Mouse (Mus musculus) ES-Bruce4 (cell line): Measurements from ENCODE around the gene Asic1. TPM values are rescaled to one million over a fixed set of nuclear protein-coding genes. Genes with fewer than 3 reads are reported as not detected.

Experiments used
- H3K27ac ChIP-seq: 2 replicates; pipeline ENCODE4 v1.5.1; 2012; ENCODE audit warnings: low read length, inconsistent platforms; ENCODE audit not compliant: insufficient read depth
- H3K27me3 ChIP-seq: 2 replicates; pipeline ENCODE4 v1.6.1; 2012; ENCODE audit warnings: mild to moderate bottlenecking, low read length, inconsistent platforms; ENCODE audit not compliant: control insufficient read depth, poor library complexity, insufficient read depth, severe bottlenecking
- H3K36me3 ChIP-seq: 2 replicates; pipeline ENCODE4 v1.6.1; 2012; ENCODE audit warnings: inconsistent platforms, mild to moderate bottlenecking, low read length, moderate library complexity; ENCODE audit not compliant: control insufficient read depth, poor library complexity, insufficient read depth, severe bottlenecking
- H3K4me1 ChIP-seq: one replicate; pipeline ENCODE4 v1.8.1; 2011; ENCODE audit warnings: low read length; ENCODE audit not compliant: control insufficient read depth, insufficient read depth
- H3K4me3 ChIP-seq: 2 replicates; pipeline ENCODE4 v1.5.1; 2011; ENCODE audit warnings: low read depth, mild to moderate bottlenecking, low read length
- H3K9ac ChIP-seq: 2 replicates; pipeline ENCODE4 v1.6.1; 2012; ENCODE audit warnings: low read depth, mild to moderate bottlenecking, inconsistent platforms; ENCODE audit not compliant: poor library complexity, severe bottlenecking
- H3K9me3 ChIP-seq: replicated peaks from 2 replicates; pipeline ENCODE4 v1.6.1; 2012; ENCODE audit warnings: mild to moderate bottlenecking, low read length, inconsistent platforms; ENCODE audit not compliant: control insufficient read depth, poor library complexity, insufficient read depth, severe bottlenecking
- CTCF ChIP-seq: IDR thresholded peaks from one replicate; pipeline ENCODE4 v1.8.1; 2011; ENCODE audit warnings: low read depth, low read length
- EP300 ChIP-seq: IDR thresholded peaks from 2 replicates; pipeline ENCODE4 v1.6.1; 2011; ENCODE audit warnings: low read depth, low read length; ENCODE audit not compliant: insufficient read depth
- POLR2A ChIP-seq: IDR thresholded peaks from one replicate; pipeline ENCODE4 v1.8.1; 2011; ENCODE audit warnings: low read length; ENCODE audit not compliant: insufficient read depth
- polyA plus RNA-seq: library from polyadenylated mRNA; stranded (reverse); fragments of >200 nt; gene quantifications from 2 replicates; pipeline ENCODE4 v1.2.4, GENCODE M21; 2011; ENCODE audit warnings: low read depth; ENCODE audit not compliant: missing spikeins, insufficient read depth, insufficient read length

Gene Asic1
- polyA plus RNA-seq, 1 experiment: 3.9 TPM

- Histone ChIP-seq H3K9ac (no peak overlapping the region), H3K4me1 (peaks cover 5% of the 10 kb centered on the region), H3K4me3 (no peak overlapping the region), H3K27me3 (no peaks in the 10 kb centered on the region), H3K9me3 (peaks cover 4% of the 10 kb centered on the region; the same call in 1 of the 2 replicates), H3K36me3 (peaks cover 16% of the 10 kb centered on the region), H3K27ac (no peak overlapping the region)
- TF ChIP-seq EP300: no peak
- TF ChIP-seq POLR2A: no peak
- no peak for TF ChIP-seq CTCF
Measured at GRCm38 (mm10) chr15:99727525-99727924, 57.4 kb downstream of the Asic1 start.

- Histone ChIP-seq H3K36me3 (peaks cover 16% of the 10 kb centered on the region), H3K27me3 (no peaks in the 10 kb centered on the region)
- TF ChIP-seq EP300: no peak
- no peak for TF ChIP-seq CTCF
- no peak for TF ChIP-seq POLR2A
Measured at GRCm38 (mm10) chr15:99728211-99728610, 58.0 kb downstream of the Asic1 start.

GRCm38 (mm10) chr15:99729056-99729783 lies 59.1 kb downstream of the Asic1 start:
- no peak overlapping the region for H3K27ac ChIP-seq
- TF ChIP-seq EP300 (no peak), POLR2A (no peak), CTCF (no peak)
- H3K9ac ChIP-seq: no peak overlapping the region
- H3K36me3 ChIP-seq: peaks cover 16% of the 10 kb centered on the region
- no peaks in the 10 kb centered on the region for H3K27me3 ChIP-seq
- peaks cover 4% of the 10 kb centered on the region; the same call in 1 of the 2 replicates for H3K9me3 ChIP-seq
- peaks cover 1% of the 10 kb centered on the region for H3K4me1 ChIP-seq
- H3K4me3 ChIP-seq: no peak overlapping the region

More at GRCm38 (mm10) chr15:99728211-99728610, 58.0 kb downstream of the Asic1 start:
- H3K9ac ChIP-seq: no peak overlapping the region
- H3K27ac ChIP-seq: no peak overlapping the region
- H3K4me3 ChIP-seq: no peak overlapping the region
- H3K4me1 ChIP-seq: peaks cover 5% of the 10 kb centered on the region
- H3K9me3 ChIP-seq: peaks cover 4% of the 10 kb centered on the region; the same call in 1 of the 2 replicates

- Histone ChIP-seq H3K27me3 (no peaks in the 10 kb centered on the region), H3K27ac (peak overlapping the region; percentile 22), H3K9me3 (peaks cover 4% of the 10 kb centered on the region; the same call in 1 of the 2 replicates), H3K4me3 (no peak overlapping the region), H3K9ac (no peak overlapping the region), H3K4me1 (no peaks in the 10 kb centered on the region), H3K36me3 (peaks cover 16% of the 10 kb centered on the region)
- TF ChIP-seq POLR2A (no peak), EP300 (no peak)
Measured at GRCm38 (mm10) chr15:99731167-99731566, 61.0 kb downstream of the Asic1 start.

DNA sequence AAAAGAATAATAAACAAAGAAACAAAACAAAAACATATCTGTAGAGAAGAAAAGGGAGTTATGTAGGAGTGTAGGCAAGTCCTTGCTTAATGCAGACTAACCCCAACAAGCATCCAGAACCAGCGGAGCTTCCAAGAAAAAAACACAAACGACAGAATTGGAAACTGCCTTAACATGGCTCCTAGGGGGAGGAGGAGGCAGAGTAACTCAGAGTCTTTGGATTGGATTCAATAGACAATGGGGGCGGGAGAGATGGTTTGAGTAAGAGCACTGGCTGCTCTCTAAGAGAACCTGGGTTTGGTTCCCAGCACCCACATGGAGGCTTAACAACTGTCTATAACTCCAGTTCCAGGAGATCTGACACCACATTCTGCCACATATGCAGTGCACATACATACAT lies 61.5 kb downstream of the Asic1 start:
- Histone ChIP-seq H3K27ac (peak overlapping the region; percentile 42; the same call in 1 of the 2 replicates), H3K4me1 (no peaks in the 10 kb centered on the region), H3K9me3 (peaks cover 4% of the 10 kb centered on the region; the same call in 1 of the 2 replicates), H3K27me3 (no peaks in the 10 kb centered on the region), H3K4me3 (no peak overlapping the region), H3K9ac (no peak overlapping the region; the same call in 1 of the 2 replicates), H3K36me3 (peaks cover 16% of the 10 kb centered on the region)
- TF ChIP-seq EP300: no peak
- TF ChIP-seq POLR2A: no peak
- TF ChIP-seq CTCF: no peak

DNA sequence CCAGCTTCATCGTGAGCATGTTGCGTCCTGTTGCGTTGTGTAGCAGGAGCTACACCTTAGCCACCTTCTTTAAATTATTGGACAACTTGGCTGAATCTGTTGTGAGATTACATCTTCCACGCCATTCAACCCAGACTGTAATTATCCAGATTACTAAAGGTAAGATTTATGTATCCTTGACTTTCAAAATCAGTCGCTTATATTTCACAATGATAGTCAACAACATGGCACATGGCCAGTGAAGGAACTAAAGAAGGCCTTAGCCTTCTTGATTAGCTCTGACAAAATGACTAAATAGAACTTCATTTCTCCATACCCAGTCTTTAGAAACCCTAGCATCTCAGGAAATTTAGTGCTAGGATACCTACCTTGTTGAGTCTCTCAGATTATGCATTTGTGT lies 63.0 kb downstream of the Asic1 start:
- H3K27ac ChIP-seq: no peak overlapping the region
- H3K4me1 ChIP-seq: no peaks in the 10 kb centered on the region
- H3K4me3 ChIP-seq: no peak overlapping the region
- no peaks in the 10 kb centered on the region for H3K27me3 ChIP-seq
- H3K9ac ChIP-seq: no peak overlapping the region
- peaks cover 4% of the 10 kb centered on the region; the same call in 1 of the 2 replicates for H3K9me3 ChIP-seq
- peaks cover 8% of the 10 kb centered on the region for H3K36me3 ChIP-seq
- TF ChIP-seq CTCF (no peak), EP300 (no peak), POLR2A (no peak)
